Mouse (Mus musculus) embryonic fibroblast, embryonic 13.5 days (primary cell): ENCODE measurements at regions not wholly inside any gene's neighbourhood (a gene's known extent, or its start where the extent isn't known, plus 50 kb on each side); places are given as distances from the start of the nearest gene placed in this dataset.

ENCODE experiments used
- CTCF ChIP-seq: IDR thresholded peaks from 2 replicates; pipeline ENCODE4 v1.5.1; 2011; ENCODE audit warnings: mild to moderate bottlenecking, control low read depth, low read length, moderate library complexity, borderline replicate concordance; ENCODE audit not compliant: insufficient read depth
- POLR2A ChIP-seq: IDR thresholded peaks from 2 replicates; pipeline ENCODE4 v1.6.1; 2011; ENCODE audit warnings: low read depth, mild to moderate bottlenecking, control low read depth, low read length, moderate library complexity

- TF ChIP-seq CTCF = no peak
- TF ChIP-seq POLR2A = no peak
Measured at GRCm38 (mm10) chr5:141058141-141058540, 57.8 kb upstream of the Card11 start.
